Mouse (Mus musculus) ES-Bruce4 (cell line): ENCODE results near the gene Acsl6.

ENCODE experiments used
- CTCF ChIP-seq: IDR thresholded peaks from one replicate; pipeline ENCODE4 v1.8.1; 2011; ENCODE audit warnings: low read depth, low read length
- POLR2A ChIP-seq: IDR thresholded peaks from one replicate; pipeline ENCODE4 v1.8.1; 2011; ENCODE audit warnings: low read length; ENCODE audit not compliant: insufficient read depth

DNA sequence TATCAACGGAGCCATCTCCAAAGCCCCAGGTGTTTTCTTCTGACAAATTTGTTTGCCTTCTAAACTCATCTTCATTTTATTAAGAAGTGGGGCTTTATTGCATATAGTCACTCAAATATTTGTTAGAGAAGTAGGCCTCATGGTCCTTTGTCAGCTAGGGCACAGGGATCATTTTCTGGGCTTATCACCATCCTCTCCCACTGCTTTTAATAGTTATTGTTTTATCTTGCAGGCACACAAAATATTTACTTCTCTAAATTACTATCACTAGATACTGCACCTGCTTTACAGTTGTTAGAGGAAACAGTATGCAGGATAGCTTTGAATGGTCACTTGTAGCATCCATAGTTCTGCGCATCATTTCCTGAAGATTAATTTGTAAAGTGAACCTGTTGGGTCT, 11.4 kb upstream of the Acsl6 start:
- TF ChIP-seq CTCF (no peak), POLR2A (no peak)
